Mouse (Mus musculus) heart, embryonic 15.5 days (tissue): ENCODE results near the gene Urgcp. TPM values are rescaled to one million over a fixed set of nuclear protein-coding genes. Genes with fewer than 3 reads are reported as not detected.
A peak's percentile ranks its signal among the peaks of the same experiment; 100 is the strongest.

Experiments
- ATAC-seq: fragments of 200-750 bp; cut with Nextera tagmentation; replicated peaks from 2 replicates; pipeline ENCODE4 v1.8.0; 2017; ENCODE audit warnings: low read depth, moderate TSS enrichment; ENCODE audit not compliant: insufficient number of reproducible peaks, insufficient read depth, low FRiP score
- H3K27ac ChIP-seq: fragments of 300-500 bp; sonication (generic); 2 replicates; pipeline ENCODE4 v1.5.1; 2015; ENCODE audit warnings: mild to moderate bottlenecking, inconsistent platforms
- H3K27me3 ChIP-seq: fragments of 300-500 bp; sonication (generic); 2 replicates; pipeline ENCODE4 v1.6.1; 2015; ENCODE audit warnings: inconsistent platforms
- H3K36me3 ChIP-seq: fragments of 300-500 bp; sonication (generic); 2 replicates; pipeline ENCODE4 v1.6.1; 2015; ENCODE audit warnings: mild to moderate bottlenecking, inconsistent platforms
- H3K4me1 ChIP-seq: fragments of 300-500 bp; sonication (generic); replicated peaks from 2 replicates; pipeline ENCODE4 v1.6.1; 2015; ENCODE audit warnings: inconsistent platforms
- H3K4me2 ChIP-seq: fragments of 300-500 bp; sonication (generic); 2 replicates; pipeline ENCODE4 v1.6.1; 2015; ENCODE audit warnings: inconsistent platforms, mild to moderate bottlenecking, moderate library complexity
- H3K4me3 ChIP-seq: fragments of 300-500 bp; sonication (generic); 2 replicates; pipeline ENCODE4 v1.5.1; 2015; ENCODE audit warnings: mild to moderate bottlenecking, inconsistent platforms
- H3K9ac ChIP-seq: fragments of 300-500 bp; sonication (generic); 2 replicates; pipeline ENCODE4 v1.6.1; 2015; ENCODE audit warnings: mild to moderate bottlenecking, inconsistent platforms
- H3K9me3 ChIP-seq: fragments of 300-500 bp; sonication (generic); replicated peaks from 2 replicates; pipeline ENCODE4 v1.6.1; 2016; ENCODE audit warnings: inconsistent platforms
- WGBS: fragments of 180-500 bp; shearing (Covaris S2); methylation state at CpG from one replicate; pipeline ENCODE4 v1.1.7; 2015; ENCODE audit warnings: mixed read lengths; 5-methylcytosine and 5-hydroxymethylcytosine counted together
- polyA plus RNA-seq: library from polyadenylated mRNA; unstranded; fragments of >200 nt; fragmentation: Nextera tagmentation; extraction: Ambion mirVana; gene quantifications from 2 replicates; pipeline ENCODE4 v1.2.1, GENCODE M21; 2015

Urgcp gene
- polyA plus RNA-seq, 1 experiment from 2014 or later: 32.8 TPM

- no peak for ATAC-seq
- Histone ChIP-seq H3K27ac (no peak overlapping the region), H3K4me1 (peaks cover 7% of the 10 kb centered on the region; the same call in 1 of the 2 replicates), H3K9ac (no peak overlapping the region), H3K9me3 (no peaks in the 10 kb centered on the region), H3K4me2 (no peak overlapping the region), H3K4me3 (no peak overlapping the region), H3K27me3 (no peaks in the 10 kb centered on the region), H3K36me3 (no peaks in the 10 kb centered on the region)
- WGBS: 40% methylated on average over 8 of the region's 8 CpGs
These were observed 20.2 kb upstream of the Urgcp start for GRCm38 (mm10) chr11:5782199-5782944.

GRCm38 (mm10) chr11:5780035-5780499, 17.9 kb upstream of the Urgcp start:
- WGBS: 84% methylated on average over 6 of the region's 6 CpGs
- Histone ChIP-seq H3K4me2 (no peak overlapping the region), H3K9ac (no peak overlapping the region), H3K27ac (no peak overlapping the region), H3K9me3 (no peaks in the 10 kb centered on the region), H3K27me3 (no peaks in the 10 kb centered on the region), H3K4me1 (0 out of 2 replicates have a peak, but pooled peaks cover 4% of the 10 kb centered on the region), H3K4me3 (no peak overlapping the region), H3K36me3 (no peaks in the 10 kb centered on the region)
- ATAC-seq: 0 out of 2 replicates have a peak, but pooled peaks have one; percentile 31

GRCm38 (mm10) chr11:5778481-5778880, 16.3 kb upstream of the Urgcp start:
- H3K4me1 ChIP-seq: 0 out of 2 replicates have a peak, but pooled peaks cover 4% of the 10 kb centered on the region
- no peaks in the 10 kb centered on the region for H3K27me3 ChIP-seq
- H3K36me3 ChIP-seq: no peaks in the 10 kb centered on the region; the same call in 1 of the 2 replicates
- ATAC-seq: no peak
- 78% methylated on average over 2 of the region's 2 CpGs for WGBS
- no peak overlapping the region for H3K27ac ChIP-seq
- H3K4me3 ChIP-seq: no peak overlapping the region
- H3K9me3 ChIP-seq: no peaks in the 10 kb centered on the region
- H3K4me2 ChIP-seq: no peak overlapping the region
- no peak overlapping the region for H3K9ac ChIP-seq

- no peak for ATAC-seq
- Histone ChIP-seq H3K27ac (no peak overlapping the region), H3K4me3 (no peak overlapping the region), H3K27me3 (no peaks in the 10 kb centered on the region), H3K9ac (no peak overlapping the region), H3K4me1 (peaks cover 11% of the 10 kb centered on the region), H3K9me3 (no peaks in the 10 kb centered on the region), H3K4me2 (no peak overlapping the region), H3K36me3 (peaks cover 11% of the 10 kb centered on the region)
- WGBS: 66% methylated on average over 6 of the region's 6 CpGs
These were observed 3.8 kb upstream of the Urgcp start for GRCm38 (mm10) chr11:5766019-5766418.

GRCm38 (mm10) chr11:5762633-5762982, 432 bp upstream of the Urgcp start:
- Histone ChIP-seq H3K27ac (peak overlapping the region; percentile 98), H3K36me3 (no peaks in the 10 kb centered on the region; the same call in 1 of the 2 replicates), H3K4me1 (peaks cover 21% of the 10 kb centered on the region), H3K9me3 (no peaks in the 10 kb centered on the region), H3K27me3 (no peaks in the 10 kb centered on the region), H3K4me3 (peak overlapping the region; percentile 78), H3K4me2 (peak overlapping the region; percentile 65), H3K9ac (peak overlapping the region; percentile 73; the same call in 1 of the 2 replicates)
- no peak for ATAC-seq
- WGBS: 15% methylated on average over 6 of the region's 6 CpGs

GRCm38 (mm10) chr11:5753755-5754154, 8.4 kb downstream of the Urgcp start:
- Histone ChIP-seq H3K4me2 (no peak overlapping the region), H3K9me3 (peaks cover 11% of the 10 kb centered on the region; the same call in 1 of the 2 replicates), H3K27ac (no peak overlapping the region), H3K9ac (no peak overlapping the region), H3K36me3 (peaks cover 12% of the 10 kb centered on the region; the same call in 1 of the 2 replicates), H3K4me1 (no peaks in the 10 kb centered on the region), H3K4me3 (no peak overlapping the region), H3K27me3 (no peaks in the 10 kb centered on the region)
- 89% methylated on average over 2 of the region's 2 CpGs for WGBS
- no peak for ATAC-seq

GRCm38 (mm10) chr11:5744951-5745350, 17.2 kb downstream of the Urgcp start:
- Histone ChIP-seq H3K27me3 (no peaks in the 10 kb centered on the region), H3K4me3 (no peak overlapping the region), H3K36me3 (no peaks in the 10 kb centered on the region), H3K27ac (no peak overlapping the region), H3K4me2 (no peak overlapping the region), H3K9me3 (no peaks in the 10 kb centered on the region), H3K4me1 (peaks cover 6% of the 10 kb centered on the region), H3K9ac (no peak overlapping the region)
- ATAC-seq: no peak
- 77% methylated on average over 2 of the region's 2 CpGs for WGBS

- Histone ChIP-seq H3K27ac (no peak overlapping the region), H3K4me1 (peaks cover 26% of the 10 kb centered on the region), H3K27me3 (no peaks in the 10 kb centered on the region), H3K36me3 (no peaks in the 10 kb centered on the region), H3K9ac (no peak overlapping the region), H3K4me2 (no peak overlapping the region), H3K4me3 (no peak overlapping the region), H3K9me3 (no peaks in the 10 kb centered on the region)
- 75% methylated on average over 7 of the region's 7 CpGs for WGBS
- no peak for ATAC-seq
These were observed 20.1 kb downstream of the Urgcp start for GRCm38 (mm10) chr11:5742106-5742505.

- Histone ChIP-seq H3K36me3 (no peaks in the 10 kb centered on the region), H3K4me3 (peak overlapping the region; percentile 98), H3K4me1 (peaks cover 29% of the 10 kb centered on the region), H3K9me3 (no peaks in the 10 kb centered on the region), H3K9ac (peak overlapping the region; percentile 100), H3K27me3 (no peaks in the 10 kb centered on the region), H3K27ac (peak overlapping the region; percentile 98), H3K4me2 (peak overlapping the region; percentile 67)
- WGBS: under 1% methylated on average over 47 of the region's 50 CpGs
- peak; percentile 94 for ATAC-seq
These were observed 21.1 kb downstream of the Urgcp start for GRCm38 (mm10) chr11:5740965-5741627.

- peak; percentile 75 for ATAC-seq
These were observed 21.6 kb downstream of the Urgcp start for GRCm38 (mm10) chr11:5740599-5740964.

GRCm38 (mm10) chr11:5739846-5740245, 22.3 kb downstream of the Urgcp start:
- Histone ChIP-seq H3K9me3 (no peaks in the 10 kb centered on the region), H3K4me1 (peaks cover 35% of the 10 kb centered on the region), H3K36me3 (no peaks in the 10 kb centered on the region), H3K27ac (peak overlapping the region; percentile 98), H3K4me3 (peak overlapping the region; percentile 98), H3K9ac (peak overlapping the region; percentile 40), H3K27me3 (no peaks in the 10 kb centered on the region), H3K4me2 (peak overlapping the region; percentile 67)
- 54% methylated on average over 3 of the region's 3 CpGs for WGBS
- ATAC-seq: no peak

More at GRCm38 (mm10) chr11:5740599-5740964, 21.6 kb downstream of the Urgcp start:
- Histone ChIP-seq H3K4me2 (peak overlapping the region; percentile 67), H3K4me3 (peak overlapping the region; percentile 98), H3K36me3 (no peaks in the 10 kb centered on the region), H3K27me3 (no peaks in the 10 kb centered on the region), H3K9me3 (no peaks in the 10 kb centered on the region), H3K4me1 (peaks cover 29% of the 10 kb centered on the region), H3K27ac (peak overlapping the region; percentile 98), H3K9ac (peak overlapping the region; percentile 100)
- WGBS: under 1% methylated on average over 26 of the region's 26 CpGs
